In the genomic region with DNA sequence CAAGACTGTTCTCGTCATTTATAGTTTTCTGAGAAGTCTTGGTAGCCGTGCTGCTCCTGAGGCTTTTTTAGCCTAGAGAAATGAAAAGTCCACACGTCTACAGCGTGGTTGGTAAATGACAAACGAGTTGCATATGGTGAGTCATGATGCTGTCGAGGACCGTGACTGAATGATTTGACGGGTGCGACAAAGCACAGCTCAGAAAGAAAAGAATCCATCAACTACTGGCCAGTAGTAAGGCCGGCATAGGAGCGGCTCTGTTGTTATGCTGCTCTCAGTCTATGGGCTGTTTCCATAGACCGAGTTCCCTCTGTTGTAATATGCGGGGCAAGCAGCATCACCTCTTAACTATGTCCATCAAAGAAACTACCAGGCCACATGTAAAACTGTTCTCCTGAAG, we compare ENCODE assay signal across 15 mouse cellular contexts.
DNase-seq lines count a peak whose midpoint lies in the region; ATAC-seq and TF ChIP-seq lines count a peak whose summit lies in the region.
"Had no signal": no experiment of that assay in that cellular context is flagged by ENCODE, and none has a peak within 500 bp of the region (broad histone marks: within the 10 kb centered on the region; RNA-seq: fewer than 3 reads in every experiment).

No protein-coding gene starts in this region.

- H3K4me2 ChIP-seq in embryonic facial prominence, embryonic 11.5 days (ENCODE audit: low read depth, low read length) = no peak overlapping the region
- H3K4me2 ChIP-seq in embryonic facial prominence, embryonic 14.5 days (ENCODE audit: low read depth, low read length) = no peak overlapping the region
- no peak overlapping the region; the same call in 1 of the 2 replicates for H3K4me2 ChIP-seq in midbrain, embryonic 11.5 days
- H3K4me2 ChIP-seq: liver, embryonic 13.5 days had no signal

- H3K9ac ChIP-seq in embryonic facial prominence, embryonic 11.5 days (replicated peaks; ENCODE audit: low read length) = no peak overlapping the region
- H3K9ac ChIP-seq in embryonic facial prominence, embryonic 14.5 days (ENCODE audit: low read depth, low read length) = no peak overlapping the region
- no peak overlapping the region for H3K9ac ChIP-seq in midbrain, embryonic 11.5 days (ENCODE audit: low read length)
- no peak overlapping the region for H3K9ac ChIP-seq in heart, adult 2 months (ENCODE audit: low read depth, low read length)
- H3K9ac ChIP-seq: liver, embryonic 13.5 days had no signal

- no peak for TF ChIP-seq EP300 in heart, adult 2 months (IDR thresholded peaks at IDR 0.05; ENCODE audit: insufficient read depth, low read depth, low read length)

- H3K27me3 ChIP-seq in embryonic facial prominence, embryonic 11.5 days (ENCODE audit: control insufficient read depth, insufficient read depth, low read length) = no peaks in the 10 kb centered on the region
- no peaks in the 10 kb centered on the region; the same call in 1 of the 2 replicates for H3K27me3 ChIP-seq in embryonic facial prominence, embryonic 10.5 days (replicated peaks; ENCODE audit: low read depth, poor library complexity, severe bottlenecking)
- H3K27me3 ChIP-seq in embryonic facial prominence, embryonic 14.5 days (replicated peaks; ENCODE audit: control insufficient read depth, insufficient read depth, low read length) = no peaks in the 10 kb centered on the region
- H3K27me3 ChIP-seq in midbrain, embryonic 11.5 days (ENCODE audit: control insufficient read depth, insufficient read depth, low read length) = no peaks in the 10 kb centered on the region
- no peaks in the 10 kb centered on the region for H3K27me3 ChIP-seq in heart, adult 2 months (ENCODE audit: control insufficient read depth, insufficient read depth, low read length)
- H3K27me3 ChIP-seq: liver, embryonic 13.5 days had no signal

- no peaks in the 10 kb centered on the region for H3K36me3 ChIP-seq in embryonic facial prominence, embryonic 11.5 days (replicated peaks; ENCODE audit: control insufficient read depth, insufficient read depth, low read depth, low read length)
- no peaks in the 10 kb centered on the region for H3K36me3 ChIP-seq in embryonic facial prominence, embryonic 10.5 days (replicated peaks)
- H3K36me3 ChIP-seq in embryonic facial prominence, embryonic 14.5 days (ENCODE audit: control insufficient read depth, insufficient read depth, low read length) = no peaks in the 10 kb centered on the region
- no peaks in the 10 kb centered on the region for H3K36me3 ChIP-seq in midbrain, embryonic 11.5 days (ENCODE audit: control insufficient read depth, insufficient read depth, low read length)
- no peaks in the 10 kb centered on the region for H3K36me3 ChIP-seq in heart, adult 2 months (ENCODE audit: control insufficient read depth, insufficient read depth, low read length)
- H3K36me3 ChIP-seq: G1E; liver, embryonic 13.5 days had no signal

- H3K4me3 ChIP-seq in embryonic facial prominence, embryonic 11.5 days (ENCODE audit: low read depth, low read length) = no peak overlapping the region
- no peak overlapping the region for H3K4me3 ChIP-seq in embryonic facial prominence, embryonic 10.5 days
- H3K4me3 ChIP-seq in embryonic facial prominence, embryonic 14.5 days (ENCODE audit: low read depth, low read length) = no peak overlapping the region
- H3K4me3 ChIP-seq in midbrain, embryonic 11.5 days (ENCODE audit: low read depth, low read length) = no peak overlapping the region
- H3K4me3 ChIP-seq in heart, adult 2 months = no peak overlapping the region
- H3K4me3 ChIP-seq: liver, embryonic 13.5 days had no signal

- no peak for TF ChIP-seq CTCF in heart, adult 2 months (IDR thresholded peaks at IDR 0.05)

- no peak for TF ChIP-seq POLR2A in heart, adult 2 months (IDR thresholded peaks at IDR 0.05; ENCODE audit: insufficient read depth, low read depth, low read length)

- WGBS in embryonic facial prominence, embryonic 11.5 days = 66% methylated on average over 13 of the region's 13 CpGs
- 66% methylated on average over 13 of the region's 13 CpGs for WGBS in embryonic facial prominence, embryonic 10.5 days
- WGBS in embryonic facial prominence, embryonic 14.5 days = 49% methylated on average over 13 of the region's 13 CpGs
- WGBS in midbrain, embryonic 11.5 days = 51% methylated on average over 13 of the region's 13 CpGs
- 71% methylated on average over 13 of the region's 13 CpGs for WGBS in heart, adult 2 months

- H3K79me2 ChIP-seq in heart, adult 2 months (replicated peaks; ENCODE audit: control insufficient read depth, insufficient read depth, low read length) = no peaks in the 10 kb centered on the region

- H3K4me1 ChIP-seq in embryonic facial prominence, embryonic 11.5 days (ENCODE audit: control insufficient read depth, insufficient read depth, low read length) = no peaks in the 10 kb centered on the region
- peaks cover 14% of the 10 kb centered on the region; the same call in 1 of the 2 replicates for H3K4me1 ChIP-seq in embryonic facial prominence, embryonic 10.5 days
- no peaks in the 10 kb centered on the region for H3K4me1 ChIP-seq in embryonic facial prominence, embryonic 14.5 days (ENCODE audit: control insufficient read depth, insufficient read depth, low read length)
- peaks cover 9% of the 10 kb centered on the region for H3K4me1 ChIP-seq in midbrain, embryonic 11.5 days (ENCODE audit: control insufficient read depth, insufficient read depth, low read length)
- H3K4me1 ChIP-seq in heart, adult 2 months (ENCODE audit: control insufficient read depth, insufficient read depth, low read length) = no peaks in the 10 kb centered on the region; the same call in 1 of the 2 replicates
- H3K4me1 ChIP-seq: liver, embryonic 13.5 days had no signal

- intact Hi-C loops in heart, adult 2 months (cut with DNase I) = no loop called here

- DNase-seq in embryonic facial prominence, embryonic 11.5 days (ENCODE audit: low spot score) = peak; percentile 21
- DNase-seq in embryonic facial prominence, embryonic 10.5 days (ENCODE audit: low spot score) = no peak
- DNase-seq in 3T3-L1 (ENCODE audit: low read depth, low spot score) = peak; percentile 9
- peak; percentile 11 for DNase-seq in embryonic facial prominence, embryonic 14.5 days (ENCODE audit: low spot score)
- peak; percentile 92 for DNase-seq in midbrain, embryonic 11.5 days (ENCODE audit: low spot score, missing footprints)
- no peak for DNase-seq in ovary, postnatal 36 days (ENCODE audit: low spot score)
- DNase-seq in heart, adult 2 months = no peak
- DNase-seq in ovary, postnatal 14 days (ENCODE audit: low spot score) = no peak
- DNase-seq: cerebellum, adult 9-10 months; kidney, adult 2 months; liver, embryonic 13.5 days; lung, postnatal 14 days; retina, postnatal 1 day; thymus, adult 2 months had no signal

- H3K27ac ChIP-seq in embryonic facial prominence, embryonic 11.5 days (replicated peaks; ENCODE audit: low read depth, low read length) = no peak overlapping the region
- no peak overlapping the region for H3K27ac ChIP-seq in embryonic facial prominence, embryonic 10.5 days (replicated peaks)
- H3K27ac ChIP-seq in embryonic facial prominence, embryonic 14.5 days (replicated peaks; ENCODE audit: low read depth, low read length) = no peak overlapping the region
- H3K27ac ChIP-seq in midbrain, embryonic 11.5 days (ENCODE audit: low read depth, low read length) = peak overlapping the region; percentile 45
- H3K27ac ChIP-seq in heart, adult 2 months = no peak overlapping the region
- H3K27ac ChIP-seq: liver, embryonic 13.5 days had no signal

- no peaks in the 10 kb centered on the region for H3K9me3 ChIP-seq in embryonic facial prominence, embryonic 11.5 days (replicated peaks; ENCODE audit: control insufficient read depth, low read length)
- no peaks in the 10 kb centered on the region for H3K9me3 ChIP-seq in embryonic facial prominence, embryonic 10.5 days
- no peaks in the 10 kb centered on the region for H3K9me3 ChIP-seq in embryonic facial prominence, embryonic 14.5 days (ENCODE audit: control insufficient read depth, low read length)
- H3K9me3 ChIP-seq in midbrain, embryonic 11.5 days (ENCODE audit: control insufficient read depth, low read length) = no peaks in the 10 kb centered on the region
- H3K9me3 ChIP-seq: liver, embryonic 13.5 days had no signal

- ATAC-seq in embryonic facial prominence, embryonic 11.5 days (replicated peaks; ENCODE audit: insufficient number of reproducible peaks, low FRiP score, low TSS enrichment, low read depth) = 0 out of 2 replicates have a peak, but pooled peaks have one; percentile 56
- no peak for ATAC-seq in embryonic facial prominence, embryonic 14.5 days (ENCODE audit: low read depth)
- ATAC-seq in midbrain, embryonic 11.5 days (ENCODE audit: low FRiP score) = peak; percentile 93

Comparison
In these comparisons a context has a peak if more than half of its experiments do, and no peak if none do; other contexts are left out.
1. DNase-seq: peak in embryonic facial prominence, embryonic 11.5 days (single experiment), 3T3-L1 (single experiment), embryonic facial prominence, embryonic 14.5 days (single experiment) and midbrain, embryonic 11.5 days (single experiment); none in embryonic facial prominence, embryonic 10.5 days (single experiment), ovary, postnatal 36 days (single experiment), heart, adult 2 months (0 of 2) and ovary, postnatal 14 days (single experiment).